Mouse (Mus musculus) thymus, postnatal 4 days (tissue): ENCODE data around the gene Nbas.

Source experiments
- DNase-seq: peaks from one replicate; pipeline ENCODE4 v3.0.0; 2021

Gene Nbas

GRCm38 (mm10) chr12:13268826-13269449 is at the start of gene Nbas:
Gene Nbas, plus strand, starts transcription at chr12:13269133.
- DNase-seq, result peak; percentile 88

GRCm38 (mm10) chr12:13242453-13242852 is 26.5 kb upstream of the Nbas start:
- no peak for DNase-seq

- peak; percentile 85 for DNase-seq
These were observed 20.0 kb upstream of the Nbas start, which contains the start of gene Ddx1 for GRCm38 (mm10) chr12:13248691-13249572. Gene Ddx1, minus strand, starts transcription at chr12:13249213.

GRCm38 (mm10) chr12:13249573-13249919 is 19.4 kb upstream of the Nbas start:
- no peak for DNase-seq

- DNase-seq, result no peak
These were observed 13.9 kb upstream of the Nbas start for GRCm38 (mm10) chr12:13255068-13255467.

GRCm38 (mm10) chr12:13255701-13256100 is 13.2 kb upstream of the Nbas start:
- DNase-seq, result no peak

GRCm38 (mm10) chr12:13268412-13268811 is 521 bp upstream of the Nbas start:
- DNase-seq, result no peak

- DNase-seq, result no peak
These were observed 847 bp downstream of the Nbas start for GRCm38 (mm10) chr12:13269570-13270390.

- DNase-seq, result no peak
These were observed 22.5 kb downstream of the Nbas start for GRCm38 (mm10) chr12:13291453-13291852.

- no peak for DNase-seq
These were observed 24.5 kb downstream of the Nbas start for GRCm38 (mm10) chr12:13293421-13293881.

- no peak for DNase-seq
These were observed 34.1 kb downstream of the Nbas start for GRCm38 (mm10) chr12:13303037-13303436.

GRCm38 (mm10) chr12:13313966-13314365 is 45.0 kb downstream of the Nbas start:
- DNase-seq, result no peak

GRCm38 (mm10) chr12:13314384-13314783 is 45.5 kb downstream of the Nbas start:
- DNase-seq, result no peak

GRCm38 (mm10) chr12:13315081-13315480 is 46.1 kb downstream of the Nbas start:
- DNase-seq, result no peak

- no peak for DNase-seq
These were observed 73.6 kb downstream of the Nbas start for GRCm38 (mm10) chr12:13342535-13342934.

GRCm38 (mm10) chr12:13356201-13356600 is 87.3 kb downstream of the Nbas start:
- DNase-seq, result no peak

GRCm38 (mm10) chr12:13356769-13357168 is 87.8 kb downstream of the Nbas start:
- DNase-seq, result no peak

- no peak for DNase-seq
These were observed 88.3 kb downstream of the Nbas start for GRCm38 (mm10) chr12:13357229-13357628.

- no peak for DNase-seq
These were observed 89.9 kb downstream of the Nbas start for GRCm38 (mm10) chr12:13358849-13359248.

- no peak for DNase-seq
These were observed 91.4 kb downstream of the Nbas start for GRCm38 (mm10) chr12:13360183-13360811.

GRCm38 (mm10) chr12:13381580-13381979 is 112.6 kb downstream of the Nbas start:
- no peak for DNase-seq

- no peak for DNase-seq
These were observed 113.1 kb downstream of the Nbas start for GRCm38 (mm10) chr12:13382046-13382445.

GRCm38 (mm10) chr12:13389644-13390043 is 120.7 kb downstream of the Nbas start:
- no peak for DNase-seq
